In the genomic region with DNA sequence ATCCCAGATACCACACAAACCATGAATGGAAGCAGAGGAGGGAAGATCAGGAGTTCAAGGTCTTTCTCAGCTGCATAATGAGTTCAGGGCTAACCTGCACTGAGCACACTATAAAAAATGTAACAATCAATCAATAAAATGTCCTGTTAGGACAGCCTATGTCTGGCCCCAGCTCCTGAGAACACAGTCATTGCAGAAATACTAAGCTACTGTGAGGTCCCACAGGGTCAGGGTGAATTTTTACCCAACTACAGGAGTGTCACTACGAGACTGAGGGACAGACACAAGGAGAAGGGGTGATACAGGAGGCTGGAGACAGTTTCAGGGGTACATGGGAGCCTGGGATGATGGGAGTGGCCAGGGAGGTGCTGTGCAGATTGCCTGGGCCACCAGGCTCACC, we compare ENCODE assay signal across 26 mouse cellular contexts. TPM values are rescaled to one million over a fixed set of nuclear protein-coding genes. Genes with fewer than 3 reads are reported as not detected.
DNase-seq lines count a peak whose midpoint lies in the region; ATAC-seq and TF ChIP-seq lines count a peak whose summit lies in the region.
"Had no signal": no experiment of that assay in that cellular context is flagged by ENCODE, and none has a peak within 500 bp of the region (broad histone marks: within the 10 kb centered on the region; RNA-seq: fewer than 3 reads in every experiment).

No protein-coding gene starts in this region.

- no peaks in the 10 kb centered on the region for H3K27me3 ChIP-seq in heart, embryonic 11.5 days (ENCODE audit: control insufficient read depth, insufficient read depth, low read length)
- no peaks in the 10 kb centered on the region for H3K27me3 ChIP-seq in liver, embryonic 13.5 days
- no peaks in the 10 kb centered on the region for H3K27me3 ChIP-seq in liver, postnatal 0 days (ENCODE audit: insufficient read depth, low read length)
- no peaks in the 10 kb centered on the region for H3K27me3 ChIP-seq in midbrain, embryonic 11.5 days (ENCODE audit: control insufficient read depth, insufficient read depth, low read length)
- 0 out of 2 replicates have a peak, but pooled peaks cover 6% of the 10 kb centered on the region for H3K27me3 ChIP-seq in midbrain, embryonic 10.5 days (ENCODE audit: low read depth, poor library complexity, severe bottlenecking)
- H3K27me3 ChIP-seq: CH12.LX; embryonic facial prominence, embryonic 13.5 days; embryonic facial prominence, embryonic 15.5 days; forebrain, embryonic 12.5 days had no signal

- no peak for ATAC-seq in heart, embryonic 11.5 days (replicated peaks; ENCODE audit: insufficient number of reproducible peaks, low FRiP score, low TSS enrichment)
- no peak for ATAC-seq in liver, embryonic 13.5 days (ENCODE audit: low read depth)
- ATAC-seq in liver, postnatal 0 days: no peak
- no peak for ATAC-seq in midbrain, embryonic 11.5 days (ENCODE audit: low FRiP score)
- ATAC-seq: CD4-positive, CD25-positive, alpha-beta regulatory T cell, adult 4 months; forebrain, embryonic 14.5 days; forebrain, embryonic 16.5 days had no signal

- H3K36me3 ChIP-seq in heart, embryonic 11.5 days (ENCODE audit: control insufficient read depth, insufficient read depth, low read length): peaks cover 18% of the 10 kb centered on the region
- H3K36me3 ChIP-seq in liver, embryonic 13.5 days: peaks cover 58% of the 10 kb centered on the region
- peaks cover 54% of the 10 kb centered on the region for H3K36me3 ChIP-seq in liver, postnatal 0 days (replicated peaks; ENCODE audit: insufficient read depth, low read length)
- H3K36me3 ChIP-seq in midbrain, embryonic 11.5 days (ENCODE audit: control insufficient read depth, insufficient read depth, low read length): 0 out of 2 replicates have a peak, but pooled peaks cover 2% of the 10 kb centered on the region
- H3K36me3 ChIP-seq in midbrain, embryonic 10.5 days: peaks cover 50% of the 10 kb centered on the region

- H3K9ac ChIP-seq in heart, embryonic 11.5 days (ENCODE audit: low read depth, low read length): peak overlapping the region; percentile 24; the same call in 1 of the 2 replicates
- no peak overlapping the region for H3K9ac ChIP-seq in liver, embryonic 13.5 days
- H3K9ac ChIP-seq in liver, postnatal 0 days (replicated peaks): no peak overlapping the region
- H3K9ac ChIP-seq in midbrain, embryonic 11.5 days (ENCODE audit: low read length): no peak overlapping the region
- H3K9ac ChIP-seq: embryonic facial prominence, embryonic 15.5 days; forebrain, embryonic 12.5 days had no signal

- peak; percentile 69 for DNase-seq in adrenal gland, adult 2 months
- no peak for DNase-seq in adrenal gland, adult 18-20 months (ENCODE audit: low spot score in 2 of 2)
- DNase-seq in heart, postnatal 36 days: no peak
- DNase-seq in liver, embryonic 13.5 days: no peak
- no peak for DNase-seq in liver, postnatal 0 days
- peak; percentile 6 for DNase-seq in midbrain, embryonic 11.5 days (ENCODE audit: low spot score, missing footprints)
- no peak for DNase-seq in midbrain, embryonic 10.5 days (ENCODE audit: low spot score)
- DNase-seq: adrenal gland, postnatal 14 days; B cell, adult 2 months; cerebellum, adult 11 months; cerebellum, adult 18-20 months; cerebellum, adult 8-10 months; cerebellum, adult 9-11 months; cerebellum, postnatal 14 days; cerebellum, postnatal 36 days; embryo, embryonic 11 days had no signal

- H3K4me2 ChIP-seq in heart, embryonic 11.5 days: no peak overlapping the region
- no peak overlapping the region for H3K4me2 ChIP-seq in liver, embryonic 13.5 days
- no peak overlapping the region for H3K4me2 ChIP-seq in liver, postnatal 0 days (ENCODE audit: low read depth, low read length)
- no peak overlapping the region for H3K4me2 ChIP-seq in midbrain, embryonic 11.5 days
- H3K4me2 ChIP-seq: embryonic facial prominence, embryonic 13.5 days; embryonic facial prominence, embryonic 15.5 days; forebrain, embryonic 12.5 days had no signal

- H3K4me1 ChIP-seq in heart, embryonic 11.5 days (ENCODE audit: control insufficient read depth, insufficient read depth, low read length): peaks cover 14% of the 10 kb centered on the region
- peaks cover 90% of the 10 kb centered on the region for H3K4me1 ChIP-seq in liver, embryonic 13.5 days (replicated peaks)
- peaks cover 40% of the 10 kb centered on the region for H3K4me1 ChIP-seq in liver, postnatal 0 days (ENCODE audit: insufficient read depth)
- H3K4me1 ChIP-seq in midbrain, embryonic 11.5 days (ENCODE audit: control insufficient read depth, insufficient read depth, low read length): no peaks in the 10 kb centered on the region
- peaks cover 23% of the 10 kb centered on the region for H3K4me1 ChIP-seq in midbrain, embryonic 10.5 days

- H3K4me3 ChIP-seq in heart, embryonic 11.5 days (ENCODE audit: low read depth, low read length): no peak overlapping the region
- no peak overlapping the region for H3K4me3 ChIP-seq in liver, embryonic 13.5 days (replicated peaks)
- H3K4me3 ChIP-seq in liver, postnatal 0 days (ENCODE audit: low read depth, low read length): no peak overlapping the region
- no peak overlapping the region for H3K4me3 ChIP-seq in midbrain, embryonic 11.5 days (ENCODE audit: low read depth, low read length)
- H3K4me3 ChIP-seq in midbrain, embryonic 10.5 days: no peak overlapping the region
- H3K4me3 ChIP-seq: embryonic facial prominence, embryonic 13.5 days; embryonic facial prominence, embryonic 15.5 days; erythroblast, embryonic 14.5 days; forebrain, embryonic 10.5 days; forebrain, embryonic 12.5 days had no signal

- no peak for TF ChIP-seq CTCF in liver, postnatal 0 days (IDR thresholded peaks at IDR 0.05; ENCODE audit: low read depth)

- H3K9me3 ChIP-seq in heart, embryonic 11.5 days (replicated peaks; ENCODE audit: control insufficient read depth, low read length): no peaks in the 10 kb centered on the region
- H3K9me3 ChIP-seq in liver, embryonic 13.5 days (replicated peaks): no peaks in the 10 kb centered on the region
- H3K9me3 ChIP-seq in liver, postnatal 0 days (ENCODE audit: low read length): no peaks in the 10 kb centered on the region
- no peaks in the 10 kb centered on the region for H3K9me3 ChIP-seq in midbrain, embryonic 11.5 days (ENCODE audit: control insufficient read depth, low read length)
- no peaks in the 10 kb centered on the region for H3K9me3 ChIP-seq in midbrain, embryonic 10.5 days (replicated peaks)
- H3K9me3 ChIP-seq: embryonic facial prominence, embryonic 13.5 days; embryonic facial prominence, embryonic 15.5 days; forebrain, embryonic 10.5 days; forebrain, embryonic 12.5 days had no signal

- TF ChIP-seq EP300 in liver, postnatal 0 days (IDR thresholded peaks at IDR 0.05; ENCODE audit: low read depth): no peak

- intact Hi-C loops in heart, postnatal 36 days (cut with DNase I): no loop called here

- 89% methylated on average over 1 of the region's 1 CpGs for WGBS in heart, embryonic 11.5 days (ENCODE audit: insufficient replicate concordance)
- WGBS in liver, embryonic 13.5 days (ENCODE audit: insufficient replicate concordance): 93% methylated on average over 1 of the region's 1 CpGs
- 75% methylated on average over 1 of the region's 1 CpGs for WGBS in liver, postnatal 0 days (ENCODE audit: insufficient replicate concordance)
- 84% methylated on average over 1 of the region's 1 CpGs for WGBS in midbrain, embryonic 11.5 days
- WGBS in midbrain, embryonic 10.5 days: 82% methylated on average over 1 of the region's 1 CpGs

- H3K27ac ChIP-seq in heart, embryonic 11.5 days (ENCODE audit: low read depth, low read length): no peak overlapping the region
- H3K27ac ChIP-seq in liver, embryonic 13.5 days: peak overlapping the region; percentile 50
- no peak overlapping the region for H3K27ac ChIP-seq in liver, postnatal 0 days (ENCODE audit: low read depth)
- H3K27ac ChIP-seq in midbrain, embryonic 11.5 days (ENCODE audit: low read depth, low read length): no peak overlapping the region
- no peak overlapping the region for H3K27ac ChIP-seq in midbrain, embryonic 10.5 days (replicated peaks)
- H3K27ac ChIP-seq: embryonic facial prominence, embryonic 13.5 days; embryonic facial prominence, embryonic 15.5 days; forebrain, embryonic 10.5 days; forebrain, embryonic 12.5 days had no signal

RNA-seq across cellular contexts. Expression of a gene that starts 27.0 kb away (rescaled TPM):
- total RNA-seq in adrenal gland, adult 2 months (2021): 10 to 100 TPM; 38.5 to 59.3 TPM
- 102 and 120 TPM in 2 replicates for polyA plus RNA-seq in adrenal gland, adult 2 months (2012; rRNA removed)
- total RNA-seq in adrenal gland, adult 18-20 months (2021): 10 to 100 TPM; 31.0 to 41.4 TPM
- 8.4 and 9.6 TPM in 2 replicates for polyA plus RNA-seq in heart, embryonic 11.5 days (2014; fragmentation: Nextera tagmentation; extraction: Ambion mirVana)
- 10 to 100 TPM; 11.2 to 12.2 TPM for total RNA-seq in heart, postnatal 36 days (2021)
- polyA plus RNA-seq in liver, embryonic 13.5 days (2015; fragmentation: Nextera tagmentation; extraction: Ambion mirVana): 9.2 and 9.9 TPM in 2 replicates
- 7.4 and 8.7 TPM in 2 replicates for polyA plus RNA-seq in liver, postnatal 0 days (2015; fragmentation: Nextera tagmentation; extraction: Ambion mirVana)
- polyA plus RNA-seq in midbrain, embryonic 11.5 days (2014; fragmentation: Nextera tagmentation; extraction: Ambion mirVana): 7.0 and 7.3 TPM in 2 replicates
- polyA plus RNA-seq in midbrain, embryonic 10.5 days (2016; fragmentation: Nextera tagmentation; extraction: Ambion mirVana): 15.0 and 15.2 TPM in 2 replicates

RNA-seq across cellular contexts. Expression of a gene that starts 31.4 kb away (rescaled TPM):
- 1,000 to 10,000 TPM; 1,287 to 1,377 TPM for total RNA-seq in adrenal gland, adult 2 months (2021)
- 1,827 and 2,443 TPM in 2 replicates for polyA plus RNA-seq in adrenal gland, adult 2 months (2012; rRNA removed)
- total RNA-seq in adrenal gland, adult 18-20 months (2021): 1,000 to 10,000 TPM; 1,091 to 1,886 TPM
- polyA plus RNA-seq in heart, embryonic 11.5 days (2014; fragmentation: Nextera tagmentation; extraction: Ambion mirVana): 711 and 729 TPM in 2 replicates
- total RNA-seq in heart, postnatal 36 days (2021): 100 to 1,000 TPM; 863 to 871 TPM
- polyA plus RNA-seq in liver, embryonic 13.5 days (2015; fragmentation: Nextera tagmentation; extraction: Ambion mirVana): 677 TPM in 2 replicates
- polyA plus RNA-seq in liver, postnatal 0 days (2015; fragmentation: Nextera tagmentation; extraction: Ambion mirVana): 537 and 560 TPM in 2 replicates
- 581 and 594 TPM in 2 replicates for polyA plus RNA-seq in midbrain, embryonic 11.5 days (2014; fragmentation: Nextera tagmentation; extraction: Ambion mirVana)
- polyA plus RNA-seq in midbrain, embryonic 10.5 days (2016; fragmentation: Nextera tagmentation; extraction: Ambion mirVana): 702 and 747 TPM in 2 replicates

RNA-seq across cellular contexts. Expression of a gene that starts 37.2 kb away (rescaled TPM):
- total RNA-seq in adrenal gland, adult 2 months (2021): 100 to 1,000 TPM; 153 to 156 TPM
- polyA plus RNA-seq in adrenal gland, adult 2 months (2012; rRNA removed): 151 and 159 TPM in 2 replicates
- 100 to 1,000 TPM; 154 to 158 TPM for total RNA-seq in adrenal gland, adult 18-20 months (2021)
- 16.5 and 20.0 TPM in 2 replicates for polyA plus RNA-seq in heart, embryonic 11.5 days (2014; fragmentation: Nextera tagmentation; extraction: Ambion mirVana)
- total RNA-seq in heart, postnatal 36 days (2021): 100 to 1,000 TPM; 137 to 165 TPM
- 16.2 and 18.3 TPM in 2 replicates for polyA plus RNA-seq in liver, embryonic 13.5 days (2015; fragmentation: Nextera tagmentation; extraction: Ambion mirVana)
- polyA plus RNA-seq in liver, postnatal 0 days (2015; fragmentation: Nextera tagmentation; extraction: Ambion mirVana): 9.1 and 11.2 TPM in 2 replicates
- polyA plus RNA-seq in midbrain, embryonic 11.5 days (2014; fragmentation: Nextera tagmentation; extraction: Ambion mirVana): 18.5 and 23.1 TPM in 2 replicates
- polyA plus RNA-seq in midbrain, embryonic 10.5 days (2016; fragmentation: Nextera tagmentation; extraction: Ambion mirVana): 18.0 and 19.7 TPM in 2 replicates

RNA-seq across cellular contexts. Expression of a gene that starts 38.8 kb away (rescaled TPM):
- total RNA-seq in adrenal gland, adult 2 months (2021): 100 to 1,000 TPM in 1 of 2 experiments, 10 to 100 TPM in 1; 97.3 to 106 TPM
- polyA plus RNA-seq in adrenal gland, adult 2 months (2012; rRNA removed): 111 and 122 TPM in 2 replicates
- 10 to 100 TPM; 86.3 to 94.3 TPM for total RNA-seq in adrenal gland, adult 18-20 months (2021)
- polyA plus RNA-seq in heart, embryonic 11.5 days (2014; fragmentation: Nextera tagmentation; extraction: Ambion mirVana): 160 and 182 TPM in 2 replicates
- 10 to 100 TPM; 88.5 to 96.4 TPM for total RNA-seq in heart, postnatal 36 days (2021)
- 120 and 122 TPM in 2 replicates for polyA plus RNA-seq in liver, embryonic 13.5 days (2015; fragmentation: Nextera tagmentation; extraction: Ambion mirVana)
- 57.0 and 58.3 TPM in 2 replicates for polyA plus RNA-seq in liver, postnatal 0 days (2015; fragmentation: Nextera tagmentation; extraction: Ambion mirVana)
- polyA plus RNA-seq in midbrain, embryonic 11.5 days (2014; fragmentation: Nextera tagmentation; extraction: Ambion mirVana): 200 and 225 TPM in 2 replicates
- 233 and 276 TPM in 2 replicates for polyA plus RNA-seq in midbrain, embryonic 10.5 days (2016; fragmentation: Nextera tagmentation; extraction: Ambion mirVana)

Comparison
In these comparisons a context has a peak if more than half of its experiments do, and no peak if none do; other contexts are left out.
1. DNase-seq: peak in adrenal gland, adult 2 months (single experiment) and midbrain, embryonic 11.5 days (single experiment); none in adrenal gland, adult 18-20 months (0 of 2), heart, postnatal 36 days (0 of 2), liver, embryonic 13.5 days (single experiment), liver, postnatal 0 days (single experiment) and midbrain, embryonic 10.5 days (single experiment).